Mouse (Mus musculus) large intestine, adult 2 months (tissue): ENCODE measurements around the gene Mgmt. TPM values are rescaled to one million over a fixed set of nuclear protein-coding genes. Genes with fewer than 3 reads are reported as not detected.

Experiments
- DNase-seq: peaks from one replicate; pipeline ENCODE4 v3.0.0-alpha.2; 2012; ENCODE audit warnings: low read depth, low spot score
- WGBS: fragments of 180-500 bp; shearing (Covaris S2); methylation state at CpG from one replicate; pipeline ENCODE4 v1.1.7; 2018; 5-methylcytosine and 5-hydroxymethylcytosine counted together
- polyA plus RNA-seq: library from polyadenylated mRNA; depleted of rRNA; stranded (reverse); fragments of >200 nt; gene quantifications from 2 replicates; pipeline ENCODE4 v1.2.3, GENCODE M21; 2012; rRNA removed

Mgmt gene
- 0.86 and 1.0 TPM in 2 replicates for polyA plus RNA-seq

GRCm38 (mm10) chr7:136894106-136894986 is at the start of gene Mgmt:
TSS of gene Mgmt (plus strand) at chr7:136894614.
- 8% methylated on average over 32 of the region's 33 CpGs for WGBS
- peak; percentile 57 for DNase-seq

GRCm38 (mm10) chr7:136844835-136845234 is 49.6 kb upstream of the Mgmt start:
- DNase-seq, result no peak
- WGBS, result 73% methylated on average over 5 of the region's 5 CpGs

- 54% methylated on average over 9 of the region's 9 CpGs for WGBS
- DNase-seq, result no peak
Measured at GRCm38 (mm10) chr7:136845321-136845720, 49.1 kb upstream of the Mgmt start.

GRCm38 (mm10) chr7:136846086-136846620 is 48.3 kb upstream of the Mgmt start:
- no peak for DNase-seq
- 74% methylated on average over 10 of the region's 10 CpGs for WGBS

- DNase-seq, result no peak
- 75% methylated on average over 6 of the region's 6 CpGs for WGBS
Measured at GRCm38 (mm10) chr7:136847601-136848000, 46.8 kb upstream of the Mgmt start.

GRCm38 (mm10) chr7:136848761-136849160 is 45.7 kb upstream of the Mgmt start:
- WGBS, result 73% methylated on average over 8 of the region's 8 CpGs

GRCm38 (mm10) chr7:136849811-136850210 is 44.6 kb upstream of the Mgmt start:
- no peak for DNase-seq
- WGBS, result 69% methylated on average over 3 of the region's 3 CpGs

More at GRCm38 (mm10) chr7:136848761-136849160, 45.7 kb upstream of the Mgmt start:
- no peak for DNase-seq

GRCm38 (mm10) chr7:136850339-136850738 is 44.1 kb upstream of the Mgmt start:
- DNase-seq, result no peak

GRCm38 (mm10) chr7:136851946-136852345 is 42.5 kb upstream of the Mgmt start:
- WGBS, result 75% methylated on average over 8 of the region's 8 CpGs
- no peak for DNase-seq

More at GRCm38 (mm10) chr7:136850339-136850738, 44.1 kb upstream of the Mgmt start:
- 52% methylated on average over 5 of the region's 5 CpGs for WGBS

- 26% methylated on average over 4 of the region's 4 CpGs for WGBS
Measured at GRCm38 (mm10) chr7:136852721-136853120, 41.7 kb upstream of the Mgmt start.

GRCm38 (mm10) chr7:136864677-136865463 is 29.5 kb upstream of the Mgmt start:
- no peak for DNase-seq
- WGBS, result 39% methylated on average over 7 of the region's 7 CpGs

More at GRCm38 (mm10) chr7:136852721-136853120, 41.7 kb upstream of the Mgmt start:
- DNase-seq, result no peak

GRCm38 (mm10) chr7:136865876-136866275 is 28.5 kb upstream of the Mgmt start:
- 94% methylated on average over 4 of the region's 4 CpGs for WGBS
- DNase-seq, result no peak

GRCm38 (mm10) chr7:136866535-136866934 is 27.9 kb upstream of the Mgmt start:
- no peak for DNase-seq
- WGBS, result 68% methylated on average over 4 of the region's 4 CpGs

GRCm38 (mm10) chr7:136871535-136871934 is 22.9 kb upstream of the Mgmt start:
- no peak for DNase-seq
- 80% methylated on average over 11 of the region's 11 CpGs for WGBS

- 47% methylated on average over 8 of the region's 8 CpGs for WGBS
- DNase-seq, result no peak
Measured at GRCm38 (mm10) chr7:136872059-136872458, 22.4 kb upstream of the Mgmt start.

GRCm38 (mm10) chr7:136874396-136874795 is 20.0 kb upstream of the Mgmt start:
- 25% methylated on average over 1 of the region's 1 CpGs for WGBS
- no peak for DNase-seq

GRCm38 (mm10) chr7:136880386-136880785 is 14.0 kb upstream of the Mgmt start:
- no peak for DNase-seq
- 78% methylated on average over 4 of the region's 4 CpGs for WGBS

GRCm38 (mm10) chr7:136888161-136888560 is 6.3 kb upstream of the Mgmt start:
- 82% methylated on average over 6 of the region's 6 CpGs for WGBS
- no peak for DNase-seq

GRCm38 (mm10) chr7:136895356-136895755 is 942 bp downstream of the Mgmt start:
- 91% methylated on average over 1 of the region's 1 CpGs for WGBS
- DNase-seq, result no peak

- 89% methylated on average over 7 of the region's 7 CpGs for WGBS
- no peak for DNase-seq
Measured at GRCm38 (mm10) chr7:136895851-136896250, 1.4 kb downstream of the Mgmt start.
